Mouse (Mus musculus) E14TG2a.4 (cell line): Measurements from ENCODE around the gene Prrt1.

Experiments
- H3K27me3 ChIP-seq: 2 replicates; pipeline ENCODE4 v1.6.1; 2014; ENCODE audit warnings: low read length, control low read depth; ENCODE audit not compliant: insufficient read depth
- H3K36me3 ChIP-seq: 2 replicates; pipeline ENCODE4 v1.6.1; 2014; ENCODE audit warnings: low read length, control low read depth; ENCODE audit not compliant: insufficient read depth
- H3K4me1 ChIP-seq: replicated peaks from 2 replicates; pipeline ENCODE4 v1.6.1; 2014; ENCODE audit warnings: low read depth, low read length, control low read depth
- H3K4me3 ChIP-seq: replicated peaks from 2 replicates; pipeline ENCODE4 v1.5.1; 2014; ENCODE audit warnings: mild to moderate bottlenecking, low read length
- H3K9me3 ChIP-seq: 2 replicates; pipeline ENCODE4 v1.6.1; 2014; ENCODE audit warnings: low read length, control low read depth
- CTCF ChIP-seq: conservative IDR thresholded peaks from 2 replicates; pipeline ENCODE4 v1.5.1; 2014; ENCODE audit warnings: low read length
- NANOG ChIP-seq: IDR thresholded peaks from 2 replicates; pipeline ENCODE4 v1.6.1; 2014; ENCODE audit warnings: borderline replicate concordance, low read length, mixed read lengths
- POU5F1 ChIP-seq: IDR thresholded peaks from 2 replicates; pipeline ENCODE4 v1.6.1; 2014; ENCODE audit warnings: low read length, borderline replicate concordance

Prrt1 gene

GRCm38 (mm10) chr17:34592581-34593549, 36.5 kb upstream of the Prrt1 start:
- Histone ChIP-seq H3K27me3 (peaks cover 3% of the 10 kb centered on the region; the same call in 1 of the 2 replicates), H3K9me3 (no peaks in the 10 kb centered on the region), H3K36me3 (peaks cover 25% of the 10 kb centered on the region), H3K4me1 (peaks cover 87% of the 10 kb centered on the region), H3K4me3 (peak overlapping the region; percentile 81)
- TF ChIP-seq NANOG (no peak), CTCF (no peak)

- no peaks in the 10 kb centered on the region for H3K9me3 ChIP-seq
- H3K36me3 ChIP-seq = peaks cover 25% of the 10 kb centered on the region
- TF ChIP-seq POU5F1 (no peak), CTCF (no peak)
- H3K4me3 ChIP-seq = peak overlapping the region; percentile 81
- H3K27me3 ChIP-seq = peaks cover 3% of the 10 kb centered on the region; the same call in 1 of the 2 replicates
- H3K4me1 ChIP-seq = peaks cover 86% of the 10 kb centered on the region
These were observed 35.4 kb upstream of the Prrt1 start for GRCm38 (mm10) chr17:34593752-34594525.

GRCm38 (mm10) chr17:34596098-34596497, 33.2 kb upstream of the Prrt1 start:
- Histone ChIP-seq H3K4me1 (peaks cover 84% of the 10 kb centered on the region), H3K4me3 (no peak overlapping the region), H3K36me3 (peaks cover 39% of the 10 kb centered on the region), H3K9me3 (no peaks in the 10 kb centered on the region), H3K27me3 (peaks cover 3% of the 10 kb centered on the region; the same call in 1 of the 2 replicates)
- TF ChIP-seq POU5F1 (no peak), NANOG (no peak), CTCF (no peak)

GRCm38 (mm10) chr17:34597566-34598095, 31.7 kb upstream of the Prrt1 start, which contains the start of gene Ager:
Gene Ager (plus strand): TSS chr17:34597862.
- H3K4me1 ChIP-seq = peaks cover 87% of the 10 kb centered on the region
- no peak within 1 kb of the TSS for H3K4me3 ChIP-seq
- peaks cover 3% of the 10 kb centered on the region; the same call in 1 of the 2 replicates for H3K27me3 ChIP-seq
- peaks cover 51% of the 10 kb centered on the region for H3K36me3 ChIP-seq
- H3K9me3 ChIP-seq = no peaks in the 10 kb centered on the region
- TF ChIP-seq POU5F1 = no peak
- TF ChIP-seq NANOG = no peak
- TF ChIP-seq CTCF = no peak

GRCm38 (mm10) chr17:34599891-34600290, 29.4 kb upstream of the Prrt1 start:
- Histone ChIP-seq H3K4me3 (no peak overlapping the region), H3K36me3 (peaks cover 42% of the 10 kb centered on the region), H3K27me3 (no peaks in the 10 kb centered on the region), H3K9me3 (no peaks in the 10 kb centered on the region), H3K4me1 (peaks cover 74% of the 10 kb centered on the region)
- no peak for TF ChIP-seq NANOG
- TF ChIP-seq POU5F1 = no peak
- no peak for TF ChIP-seq CTCF

DNA sequence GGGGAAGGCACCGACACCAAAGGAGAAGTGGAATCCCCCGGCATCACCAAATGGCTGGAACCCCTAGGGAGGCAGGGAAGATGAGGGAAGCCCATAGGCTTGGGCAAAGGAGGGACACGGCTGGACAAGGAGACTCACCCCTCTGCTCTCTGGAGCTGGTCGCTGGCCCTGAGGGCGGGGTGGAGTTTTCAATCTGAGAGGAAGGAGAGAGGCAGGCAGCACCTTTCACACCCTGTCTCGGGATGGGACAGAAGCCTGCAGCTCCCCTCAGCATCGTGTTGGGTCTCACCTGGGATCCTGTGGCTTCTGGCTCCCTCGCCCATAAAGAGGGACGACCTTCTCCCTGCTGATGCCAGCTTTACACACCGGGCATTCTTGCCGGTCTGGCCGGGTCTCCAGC, 27.5 kb upstream of the Prrt1 start:
- no peaks in the 10 kb centered on the region for H3K9me3 ChIP-seq
- TF ChIP-seq POU5F1 = no peak
- TF ChIP-seq NANOG = no peak
- no peak for TF ChIP-seq CTCF

DNA sequence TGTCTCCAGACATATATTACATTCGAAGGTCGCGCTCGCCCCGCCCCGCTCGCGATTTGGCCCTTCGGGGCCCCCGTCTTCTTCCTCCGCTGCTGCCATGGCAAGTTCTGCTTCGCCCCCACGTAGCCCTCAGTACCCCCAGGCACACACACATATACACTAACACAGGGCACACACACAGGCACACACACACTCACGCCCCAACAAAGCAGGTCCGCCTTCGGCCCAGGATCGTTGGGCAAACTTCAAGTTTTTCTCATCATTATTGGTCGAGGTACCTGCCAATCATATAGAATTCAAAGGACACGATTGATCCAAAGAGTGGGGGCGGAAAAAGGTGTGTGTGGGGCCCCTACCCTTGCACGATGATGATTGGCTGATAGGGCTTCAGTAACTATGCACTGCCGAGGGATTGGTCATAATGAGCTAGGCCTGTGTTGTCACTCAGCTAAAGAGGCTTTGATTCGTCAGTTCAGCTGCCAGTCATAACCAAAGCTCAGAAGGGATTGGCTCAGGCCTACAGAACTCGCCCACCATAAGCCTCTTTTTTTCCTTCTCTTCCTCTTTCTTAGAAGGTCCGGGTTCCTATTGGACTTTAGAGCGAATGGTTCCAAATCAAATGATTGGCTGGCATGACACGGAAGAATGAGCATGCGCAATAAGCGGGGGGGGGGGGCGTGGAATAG, 25.8 kb upstream of the Prrt1 start, which contains the start of gene Rnf5:
TSS of gene Rnf5 (minus strand) at position 316 of the 686 bp plus-strand sequence.
- Histone ChIP-seq H3K27me3 (no peaks in the 10 kb centered on the region), H3K36me3 (peaks cover 41% of the 10 kb centered on the region), H3K4me3 (peak within 1 kb of the TSS; percentile 91), H3K9me3 (no peaks in the 10 kb centered on the region), H3K4me1 (peaks cover 69% of the 10 kb centered on the region)
- peak; percentile 19; the same call in 1 of the 2 replicates for TF ChIP-seq NANOG
- no peak for TF ChIP-seq POU5F1

More for the DNA sequence above, 27.5 kb upstream of the Prrt1 start:
- Histone ChIP-seq H3K4me3 (no peak overlapping the region), H3K36me3 (peaks cover 28% of the 10 kb centered on the region), H3K4me1 (peaks cover 66% of the 10 kb centered on the region), H3K27me3 (no peaks in the 10 kb centered on the region)

- Histone ChIP-seq H3K4me1 (peaks cover 69% of the 10 kb centered on the region), H3K4me3 (peak within 1 kb of the TSS; percentile 91), H3K36me3 (peaks cover 44% of the 10 kb centered on the region), H3K27me3 (no peaks in the 10 kb centered on the region), H3K9me3 (no peaks in the 10 kb centered on the region)
- no peak for TF ChIP-seq CTCF
- no peak for TF ChIP-seq POU5F1
- TF ChIP-seq NANOG = no peak
These were observed 25.2 kb upstream of the Prrt1 start, which contains the start of gene Agpat1 for GRCm38 (mm10) chr17:34604061-34604508. Gene Agpat1 (plus strand): TSS chr17:34604262.
